Mouse (Mus musculus) spleen, adult 2 months (tissue): ENCODE results near the gene Zdhhc18.

Source experiments
- CTCF ChIP-seq: fragments of 200-500 bp; IDR thresholded peaks from 2 replicates; pipeline ENCODE4 v1.5.1; 2011; ENCODE audit warnings: mild to moderate bottlenecking, inconsistent platforms; ENCODE audit not compliant: insufficient read depth, insufficient read length, insufficient replicate concordance; ENCODE audit errors: extremely low read depth
- POLR2A ChIP-seq: fragments of 200-500 bp; IDR thresholded peaks from 2 replicates; pipeline ENCODE4 v1.6.1; 2011; ENCODE audit warnings: low read depth, low read length, inconsistent platforms

- TF ChIP-seq CTCF (no peak), POLR2A (no peak)
Observed at GRCm38 (mm10) chr4:133668537-133668936, 18.6 kb upstream of the Zdhhc18 start.
